Mouse (Mus musculus) embryonic fibroblast, embryonic 13.5 days (primary cell): Measurements from ENCODE around the gene Cav2. TPM values are rescaled to one million over a fixed set of nuclear protein-coding genes. Genes with fewer than 3 reads are reported as not detected.

Source experiments
- H3K27ac ChIP-seq: 2 replicates; pipeline ENCODE4 v1.5.1; 2012; ENCODE audit warnings: low read length, control low read depth, inconsistent platforms; ENCODE audit not compliant: insufficient read depth
- H3K4me1 ChIP-seq: 2 replicates; pipeline ENCODE4 v1.6.1; 2011; ENCODE audit warnings: low read length; ENCODE audit not compliant: control insufficient read depth, insufficient read depth
- H3K4me3 ChIP-seq: 2 replicates; pipeline ENCODE4 v1.5.1; 2011; ENCODE audit warnings: mild to moderate bottlenecking, control low read depth, low read length; ENCODE audit not compliant: insufficient read depth
- CTCF ChIP-seq: IDR thresholded peaks from 2 replicates; pipeline ENCODE4 v1.5.1; 2011; ENCODE audit warnings: mild to moderate bottlenecking, control low read depth, low read length, moderate library complexity, borderline replicate concordance; ENCODE audit not compliant: insufficient read depth
- POLR2A ChIP-seq: IDR thresholded peaks from 2 replicates; pipeline ENCODE4 v1.6.1; 2011; ENCODE audit warnings: low read depth, mild to moderate bottlenecking, control low read depth, low read length, moderate library complexity
- polyA plus RNA-seq: library from polyadenylated mRNA; stranded (reverse); fragments of >200 nt; gene quantifications from 2 replicates; pipeline ENCODE4 v1.2.4, GENCODE M21; 2011; ENCODE audit warnings: low read depth; ENCODE audit not compliant: missing spikeins, insufficient read length

Gene Cav2
- polyA plus RNA-seq, 1 experiment: 45.6 TPM

DNA sequence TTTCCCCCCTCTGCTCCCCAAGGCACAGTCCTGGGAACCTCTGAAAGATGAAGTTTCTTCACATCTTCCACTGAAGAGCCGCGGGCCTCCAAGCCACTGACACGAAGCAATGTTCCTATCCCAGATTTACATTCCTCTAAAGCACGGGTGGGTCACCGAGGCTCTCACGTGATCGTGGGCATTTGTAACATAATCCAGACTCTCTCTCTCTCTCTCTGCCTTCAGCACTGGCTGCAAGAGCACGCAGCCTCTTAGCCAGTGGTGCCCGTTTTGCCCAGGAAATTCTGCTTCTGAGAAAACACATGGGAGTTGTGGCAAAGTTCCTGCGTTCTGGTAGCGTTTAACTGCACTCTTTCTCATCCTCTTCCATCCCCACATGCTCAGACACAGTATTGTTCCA, 46.2 kb downstream of the Cav2 start:
- TF ChIP-seq POLR2A: no peak
- TF ChIP-seq CTCF: no peak
- peaks cover 5% of the 10 kb centered on the region; the same call in 1 of the 2 replicates for H3K4me1 ChIP-seq
- no peak overlapping the region for H3K4me3 ChIP-seq
- H3K27ac ChIP-seq: no peak overlapping the region

DNA sequence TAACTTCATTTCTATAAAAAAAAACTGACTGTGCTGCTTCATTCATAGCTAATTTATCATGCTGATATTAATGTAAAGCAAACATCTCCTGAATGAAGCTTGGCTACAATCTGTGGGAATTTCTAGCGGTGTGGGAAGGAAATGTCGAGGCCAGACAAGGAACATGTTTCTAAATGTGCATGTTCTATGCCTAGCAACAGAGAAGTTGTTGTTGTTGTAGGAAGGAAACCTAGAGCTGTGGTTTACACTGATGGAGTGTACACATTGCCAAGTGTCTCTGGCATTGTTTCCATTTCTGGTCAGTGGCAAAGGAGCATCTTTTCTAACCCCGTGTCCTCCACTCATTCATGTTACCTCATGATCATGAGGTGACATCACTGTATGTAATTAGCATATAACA, 48.8 kb downstream of the Cav2 start:
- no peak for TF ChIP-seq POLR2A
- no peak for TF ChIP-seq CTCF
- peaks cover 4% of the 10 kb centered on the region; the same call in 1 of the 2 replicates for H3K4me1 ChIP-seq
- H3K4me3 ChIP-seq: no peak overlapping the region

DNA sequence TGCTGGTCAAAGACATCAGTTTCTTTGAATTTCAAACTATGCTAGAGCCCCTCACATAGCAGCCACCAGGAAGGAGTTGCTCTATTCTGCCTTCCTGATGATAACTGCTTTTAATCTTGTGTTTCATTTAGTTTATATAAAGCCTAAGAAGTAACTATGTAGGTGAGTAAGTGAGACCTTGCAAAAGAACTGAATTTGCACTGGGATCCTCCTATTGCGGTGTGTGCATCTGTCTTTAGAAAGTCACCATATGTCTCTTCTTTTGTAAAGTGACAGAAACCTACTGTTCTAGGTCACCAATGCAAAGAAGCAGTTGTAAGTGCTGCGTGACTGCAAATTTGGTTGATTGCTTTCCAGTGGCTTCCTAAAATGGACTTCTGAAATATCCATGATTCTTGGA, 56.7 kb downstream of the Cav2 start:
- TF ChIP-seq CTCF (no peak), POLR2A (no peak)
- no peak overlapping the region for H3K27ac ChIP-seq
- no peaks in the 10 kb centered on the region for H3K4me1 ChIP-seq
- H3K4me3 ChIP-seq: no peak overlapping the region

More for the DNA sequence above, 48.8 kb downstream of the Cav2 start:
- H3K27ac ChIP-seq: no peak overlapping the region

Other genes starting within 250 kb of the Cav2 start
- gene Tes, start 216.0 kb upstream of the Cav2 start, polyA plus RNA-seq: 94.4 and 136 TPM in 2 replicates
- 610 and 713 TPM in 2 replicates for gene Cav1, start 25.1 kb downstream of the Cav2 start, polyA plus RNA-seq
- 14.7 TPM in 2 replicates for gene Met, start 182.6 kb downstream of the Cav2 start, polyA plus RNA-seq